Mouse (Mus musculus) kidney, embryonic 16.5 days (tissue): ENCODE data around the gene Krt18. TPM values are rescaled to one million over a fixed set of nuclear protein-coding genes. Genes with fewer than 3 reads are reported as not detected.
"Not testable (repeated sequence)": the region's sequence is repeated elsewhere in the genome, so short reads cannot be mapped to it uniquely, and the experiment has no call there.

Experiments used
- ATAC-seq: fragments of 200-750 bp; cut with Nextera tagmentation; 2 replicates; pipeline ENCODE4 v1.8.0; 2017; ENCODE audit warnings: moderate TSS enrichment; ENCODE audit not compliant: low FRiP score, low TSS enrichment
- H3K27ac ChIP-seq: fragments of 300-500 bp; sonication (generic); 2 replicates; pipeline ENCODE4 v1.5.1; 2014; ENCODE audit warnings: low read length
- H3K27me3 ChIP-seq: fragments of 300-500 bp; sonication (generic); 2 replicates; pipeline ENCODE4 v1.6.1; 2014; ENCODE audit warnings: low read length, control low read depth, mixed read lengths; ENCODE audit not compliant: insufficient read depth
- H3K36me3 ChIP-seq: fragments of 300-500 bp; sonication (generic); 2 replicates; pipeline ENCODE4 v1.6.1; 2014; ENCODE audit warnings: low read length, control low read depth, mixed read lengths; ENCODE audit not compliant: insufficient read depth
- H3K4me1 ChIP-seq: fragments of 300-500 bp; sonication (generic); 2 replicates; pipeline ENCODE4 v1.6.1; 2014; ENCODE audit warnings: low read length, control low read depth, mixed read lengths; ENCODE audit not compliant: insufficient read depth
- H3K4me2 ChIP-seq: fragments of 300-500 bp; sonication (generic); replicated peaks from 2 replicates; pipeline ENCODE4 v1.6.1; 2014; ENCODE audit warnings: low read depth, low read length
- H3K4me3 ChIP-seq: fragments of 300-500 bp; sonication (generic); 2 replicates; pipeline ENCODE4 v1.5.1; 2014; ENCODE audit warnings: mild to moderate bottlenecking, low read length
- H3K9ac ChIP-seq: fragments of 300-500 bp; sonication (generic); replicated peaks from 2 replicates; pipeline ENCODE4 v1.6.1; 2014; ENCODE audit warnings: low read length
- H3K9me3 ChIP-seq: fragments of 300-500 bp; sonication (generic); 2 replicates; pipeline ENCODE4 v1.6.1; 2016; ENCODE audit warnings: low read length, control low read depth
- WGBS: fragments of 180-500 bp; shearing (Covaris S2); extraction: QIAGEN DNeasy Blood & Tissue Kit; methylation state at CpG from one replicate; pipeline ENCODE4 v1.1.7; 2014; 5-methylcytosine and 5-hydroxymethylcytosine counted together
- polyA plus RNA-seq: library from polyadenylated mRNA; unstranded; fragments of >200 nt; fragmentation: Nextera tagmentation; extraction: Ambion mirVana; gene quantifications from 2 replicates; pipeline ENCODE4 v1.2.1, GENCODE M21; 2015

Gene Krt18
- polyA plus RNA-seq, 1 experiment from 2014 or later, result 223 TPM

DNA sequence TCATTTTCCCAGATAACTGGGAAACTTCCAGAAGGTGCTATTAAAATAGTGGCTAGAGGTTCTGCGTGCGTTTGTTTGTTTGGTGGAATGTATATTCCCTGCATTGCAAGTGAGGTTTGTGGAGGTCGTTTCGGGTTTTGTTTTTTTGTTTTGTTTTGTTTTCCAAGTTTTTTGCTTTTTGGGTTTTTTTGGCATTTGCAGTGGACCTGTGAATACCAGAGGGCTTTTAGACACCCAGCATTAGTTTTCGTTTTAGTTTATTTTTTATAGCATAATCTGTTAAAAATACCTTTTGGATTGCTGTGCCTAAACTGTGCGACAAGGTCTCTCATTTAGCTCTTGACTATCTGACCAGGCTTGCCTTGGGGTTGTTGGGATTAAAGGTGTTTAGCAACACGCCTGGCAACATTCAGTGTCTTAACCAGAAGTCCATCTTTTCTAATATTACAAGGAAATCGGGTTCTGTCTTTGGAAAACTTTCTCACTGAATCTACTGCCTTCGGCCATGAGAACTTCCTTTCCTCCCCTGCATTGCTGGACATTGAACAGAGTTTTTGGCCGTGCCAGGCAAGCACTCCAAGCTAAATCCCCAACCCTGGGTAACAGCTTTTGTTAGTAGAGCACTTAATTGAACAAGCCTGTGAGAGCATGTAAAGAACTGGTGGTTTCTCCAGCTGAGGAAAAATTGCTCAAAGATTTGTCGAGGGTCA is 47.1 kb downstream of the Krt18 start:
- Histone ChIP-seq H3K4me2 (peak overlapping the region; percentile 82), H3K4me1 (peaks cover 34% of the 10 kb centered on the region), H3K27me3 (no peaks in the 10 kb centered on the region), H3K4me3 (peak overlapping the region; percentile 97), H3K9ac (peak overlapping the region; percentile 98), H3K36me3 (no peaks in the 10 kb centered on the region), H3K9me3 (no peaks in the 10 kb centered on the region), H3K27ac (peak overlapping the region; percentile 37)
- ATAC-seq, result no peak
- 8% methylated on average over 11 of the region's 11 CpGs for WGBS

GRCm38 (mm10) chr15:102077111-102077677 is 49.2 kb downstream of the Krt18 start:
- Histone ChIP-seq H3K27ac (no peak overlapping the region), H3K9me3 (no peaks in the 10 kb centered on the region), H3K4me2 (no peak overlapping the region), H3K36me3 (peaks cover 5% of the 10 kb centered on the region; the same call in 1 of the 2 replicates), H3K27me3 (no peaks in the 10 kb centered on the region), H3K9ac (no peak overlapping the region), H3K4me3 (no peak overlapping the region), H3K4me1 (peaks cover 37% of the 10 kb centered on the region)
- 81% methylated on average over 2 of the region's 2 CpGs for WGBS
- ATAC-seq, result no peak

GRCm38 (mm10) chr15:102079221-102079620 is 51.2 kb downstream of the Krt18 start:
- Histone ChIP-seq H3K4me1 (peaks cover 32% of the 10 kb centered on the region), H3K4me3 (no peak overlapping the region), H3K9me3 (no peaks in the 10 kb centered on the region), H3K4me2 (no peak overlapping the region), H3K27me3 (no peaks in the 10 kb centered on the region), H3K27ac (no peak overlapping the region), H3K9ac (no peak overlapping the region), H3K36me3 (peaks cover 16% of the 10 kb centered on the region)
- no peak for ATAC-seq
- WGBS, result 56% methylated on average over 4 of the region's 4 CpGs

- H3K4me1 ChIP-seq, result peaks cover 30% of the 10 kb centered on the region
- not testable (repeated sequence) for H3K4me3 ChIP-seq, H3K27me3 ChIP-seq, H3K4me2 ChIP-seq, ATAC-seq, H3K27ac ChIP-seq, H3K9me3 ChIP-seq, H3K9ac ChIP-seq
- WGBS, result 74% methylated on average over 8 of the region's 8 CpGs
- H3K36me3 ChIP-seq, result peaks cover 23% of the 10 kb centered on the region
Observed at GRCm38 (mm10) chr15:102079924-102080323, 51.9 kb downstream of the Krt18 start.

DNA sequence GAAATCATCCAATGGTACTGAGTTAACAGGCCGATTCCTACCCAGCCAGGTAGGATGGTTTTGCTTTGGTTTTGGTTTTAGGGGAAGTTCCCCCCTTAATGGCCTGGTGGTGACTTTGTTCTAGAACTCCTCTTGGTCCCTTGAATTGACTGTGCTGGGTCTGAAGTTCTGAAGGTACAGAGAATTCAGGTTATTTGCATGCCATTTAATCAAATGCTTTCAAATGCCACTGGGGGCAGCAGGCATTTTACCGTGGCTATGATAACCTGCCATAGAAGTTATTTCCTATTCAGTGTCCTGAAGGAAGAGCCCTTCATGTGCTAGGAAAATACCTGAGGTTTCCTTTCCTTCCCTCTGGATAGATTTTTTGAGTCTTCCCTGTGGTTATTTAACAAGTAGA is 52.4 kb downstream of the Krt18 start:
- H3K4me2 ChIP-seq, result no peak overlapping the region
- no peak overlapping the region for H3K4me3 ChIP-seq
- H3K27ac ChIP-seq, result no peak overlapping the region
- H3K4me1 ChIP-seq, result peaks cover 24% of the 10 kb centered on the region
- H3K36me3 ChIP-seq, result peaks cover 25% of the 10 kb centered on the region
- no peaks in the 10 kb centered on the region for H3K27me3 ChIP-seq
- no peak for ATAC-seq
- WGBS, result 59% methylated on average over 2 of the region's 2 CpGs
- no peaks in the 10 kb centered on the region for H3K9me3 ChIP-seq
- H3K9ac ChIP-seq, result no peak overlapping the region

Other genes with a start within 250 kb of the Krt18 start
- not detected in 2 replicates for gene Krt72, start 241.7 kb upstream of the Krt18 start, polyA plus RNA-seq
- not detected in 2 replicates for gene Krt73, start 225.8 kb upstream of the Krt18 start, polyA plus RNA-seq
- gene Krt2, start 210.0 kb upstream of the Krt18 start, polyA plus RNA-seq, result not detected in 2 replicates
- 0.57 and 0.77 TPM in 2 replicates for gene Krt1, start 177.4 kb upstream of the Krt18 start, polyA plus RNA-seq
- gene Krt77, start 158.5 kb upstream of the Krt18 start, polyA plus RNA-seq, result 0.06 TPM in 1 of 2 replicates, not detected in the other
- not detected in 2 replicates for gene Krt76, start 135.3 kb upstream of the Krt18 start, polyA plus RNA-seq
- 0.42 and 0.82 TPM in 2 replicates for gene Krt4, start 103.4 kb upstream of the Krt18 start, polyA plus RNA-seq
- 0.41 and 0.42 TPM in 2 replicates for gene Krt79, start 87.9 kb upstream of the Krt18 start, polyA plus RNA-seq
- 0.06 and 0.16 TPM in 2 replicates for gene Krt78, start 73.9 kb upstream of the Krt18 start, polyA plus RNA-seq
- 267 and 282 TPM in 2 replicates for gene Krt8, start 23.7 kb upstream of the Krt18 start, polyA plus RNA-seq
- gene Eif4b, start 45.6 kb downstream of the Krt18 start, polyA plus RNA-seq, result 137 and 140 TPM in 2 replicates
- 51.2 and 56.3 TPM in 2 replicates for gene Tns2, start 72.2 kb downstream of the Krt18 start, polyA plus RNA-seq
- gene Spryd3, start 108.1 kb downstream of the Krt18 start, polyA plus RNA-seq, result 19.0 and 22.4 TPM in 2 replicates
- gene Igfbp6, start 116.2 kb downstream of the Krt18 start, polyA plus RNA-seq, result 33.0 and 33.9 TPM in 2 replicates
- 0.40 and 0.41 TPM in 2 replicates for gene Soat2, start 122.3 kb downstream of the Krt18 start, polyA plus RNA-seq
- gene Zfp740, start 175.1 kb downstream of the Krt18 start, polyA plus RNA-seq, result 82.1 and 88.7 TPM in 2 replicates
- 131 and 153 TPM in 2 replicates for gene Csad, start 176.5 kb downstream of the Krt18 start, polyA plus RNA-seq
- gene Itgb7, start 203.8 kb downstream of the Krt18 start, polyA plus RNA-seq, result 1.4 and 1.9 TPM in 2 replicates
- gene Rarg, start 229.3 kb downstream of the Krt18 start, polyA plus RNA-seq, result 31.9 and 35.4 TPM in 2 replicates
- 0.36 and 0.89 TPM in 2 replicates for gene Gm9918, start 242.4 kb downstream of the Krt18 start, polyA plus RNA-seq